Mouse (Mus musculus) erythroblast, adult 5-6 weeks (primary cell): ENCODE measurements around the gene Sh3bgrl2. TPM values are rescaled to one million over a fixed set of nuclear protein-coding genes. Genes with fewer than 3 reads are reported as not detected.

ENCODE experiments used
- ATAC-seq: replicated peaks from 2 replicates; pipeline ENCODE4 v1.8.0; 2016; ENCODE audit warnings: moderate number of reproducible peaks, mild to moderate bottlenecking, moderate TSS enrichment, inconsistent platforms; ENCODE audit not compliant: poor library complexity, low FRiP score, severe bottlenecking
- total RNA-seq, 2 experiments: library from RNA; stranded (forward) in 1 of 2; stranded (reverse) in 1 of 2; fragments of 150-400 nt in 1 of 2; fragments of 200-764, 138-1000 nt in 1 of 2; gene quantifications; 2 replicates each; pipeline versions ENCODE4 v1.2.3 to v1.2.4; 2015 to 2017; ENCODE audit warnings: low replicate concordance in 2 of 2

The Sh3bgrl2 gene
- total RNA-seq, 2 experiments from 2014 or later: 0.17 TPM; not detected in 1

GRCm38 (mm10) chr9:83586316-83587050, 38.4 kb downstream of the Sh3bgrl2 start:
- ATAC-seq: no peak

DNA sequence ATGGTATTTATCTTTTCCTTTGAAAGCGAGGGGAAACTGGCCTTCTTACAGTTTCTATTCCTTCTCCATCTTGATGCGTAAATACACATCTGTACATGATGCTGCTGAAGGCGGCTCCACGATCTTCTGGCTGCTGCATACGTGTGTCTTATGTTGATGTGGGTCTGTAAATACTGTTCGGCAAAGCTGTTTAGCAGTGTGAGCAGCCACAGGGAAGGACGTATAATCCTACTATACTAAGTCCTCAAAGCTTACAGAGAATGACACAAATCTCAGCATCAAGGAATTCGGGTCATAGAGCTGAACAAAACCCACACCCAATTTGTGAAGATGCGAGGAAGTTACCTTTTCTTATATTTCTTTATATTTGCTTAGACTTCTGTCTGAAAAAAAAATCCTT, 39.0 kb downstream of the Sh3bgrl2 start:
- ATAC-seq: no peak

GRCm38 (mm10) chr9:83589063-83589462, 40.9 kb downstream of the Sh3bgrl2 start:
- ATAC-seq: no peak

GRCm38 (mm10) chr9:83589680-83590467, 41.7 kb downstream of the Sh3bgrl2 start:
- no peak for ATAC-seq

GRCm38 (mm10) chr9:83591848-83592456, 43.8 kb downstream of the Sh3bgrl2 start:
- ATAC-seq: no peak

GRCm38 (mm10) chr9:83593811-83594210, 45.7 kb downstream of the Sh3bgrl2 start:
- no peak for ATAC-seq

DNA sequence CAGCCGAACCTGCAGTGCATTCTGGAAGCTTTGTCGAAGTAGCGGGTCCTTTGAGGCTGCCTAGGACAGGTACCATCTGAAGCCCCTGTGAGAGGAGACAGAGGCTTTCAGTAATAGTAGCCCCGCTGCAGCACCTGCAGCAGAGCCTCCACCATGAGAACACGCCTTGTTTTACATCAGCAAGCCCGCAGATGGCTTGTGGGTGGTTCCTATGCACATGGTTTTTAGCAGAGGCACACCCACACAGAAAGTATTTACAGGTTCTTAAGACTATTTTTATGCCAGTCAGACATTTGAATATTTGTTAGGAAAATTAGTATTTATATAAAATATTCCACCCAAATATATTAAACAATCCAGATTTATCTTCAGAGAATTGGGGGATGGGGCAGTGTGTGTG, 48.0 kb downstream of the Sh3bgrl2 start:
- ATAC-seq: no peak

DNA sequence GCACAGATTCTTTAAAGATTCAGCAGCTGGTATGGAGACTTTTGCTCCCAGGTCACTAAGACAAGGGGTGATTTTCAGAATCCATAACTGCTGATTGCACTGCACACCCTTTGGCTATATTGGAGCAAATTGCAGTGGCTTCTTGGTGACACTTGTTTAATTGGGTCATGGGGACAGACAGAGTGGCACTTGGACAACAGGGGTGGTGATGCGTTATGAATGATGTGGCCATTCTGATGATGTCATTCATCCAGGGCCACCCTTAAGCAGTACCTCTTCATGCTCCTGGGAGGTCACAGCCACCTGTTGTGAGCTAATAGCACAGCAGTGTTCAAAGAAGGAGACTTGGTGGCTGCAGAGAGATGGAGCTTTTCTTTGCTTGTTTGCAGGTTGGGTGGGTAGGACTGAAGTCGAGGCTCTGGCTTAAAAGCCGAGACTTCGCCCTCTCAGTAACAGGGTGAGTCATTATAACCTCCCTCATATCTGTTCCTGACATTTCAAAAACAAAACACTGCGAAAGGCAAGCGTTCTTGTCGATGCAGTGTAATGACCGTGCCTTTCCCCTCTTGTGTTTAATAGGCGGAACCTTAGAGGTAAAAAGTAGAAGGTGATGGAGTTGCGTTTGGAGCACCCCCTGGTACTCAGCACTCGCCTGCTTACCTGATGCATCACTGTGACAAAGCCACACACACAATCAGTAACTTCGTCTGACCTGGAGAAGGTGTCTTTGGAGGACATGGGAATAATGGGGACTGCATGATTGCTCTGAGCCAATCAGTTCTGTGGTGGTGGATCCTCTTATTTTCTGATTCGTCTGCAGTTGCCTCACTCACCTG, 48.7 kb downstream of the Sh3bgrl2 start:
- no peak for ATAC-seq

- ATAC-seq: no peak
Observed at GRCm38 (mm10) chr9:83598047-83598446, 49.9 kb downstream of the Sh3bgrl2 start.

DNA sequence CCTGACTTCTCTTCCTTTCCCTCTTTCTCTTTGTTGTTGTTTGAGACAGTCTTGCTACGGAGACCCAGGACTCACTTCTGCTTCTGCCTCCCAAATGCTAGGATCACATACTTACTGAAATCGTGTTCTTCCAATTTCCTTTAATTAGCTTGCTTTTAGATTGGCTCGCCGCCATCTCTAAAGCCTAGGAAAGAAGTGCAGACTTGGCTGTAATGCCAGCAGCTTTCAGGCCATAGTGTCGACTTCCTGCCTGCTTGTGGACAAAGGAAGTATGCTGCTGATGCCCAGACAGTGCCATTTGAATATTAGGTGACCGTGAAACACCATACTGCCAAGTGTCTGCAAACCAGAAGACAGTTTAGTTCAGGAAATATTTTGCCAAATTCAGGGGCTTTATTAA, 51.4 kb downstream of the Sh3bgrl2 start:
- no peak for ATAC-seq

DNA sequence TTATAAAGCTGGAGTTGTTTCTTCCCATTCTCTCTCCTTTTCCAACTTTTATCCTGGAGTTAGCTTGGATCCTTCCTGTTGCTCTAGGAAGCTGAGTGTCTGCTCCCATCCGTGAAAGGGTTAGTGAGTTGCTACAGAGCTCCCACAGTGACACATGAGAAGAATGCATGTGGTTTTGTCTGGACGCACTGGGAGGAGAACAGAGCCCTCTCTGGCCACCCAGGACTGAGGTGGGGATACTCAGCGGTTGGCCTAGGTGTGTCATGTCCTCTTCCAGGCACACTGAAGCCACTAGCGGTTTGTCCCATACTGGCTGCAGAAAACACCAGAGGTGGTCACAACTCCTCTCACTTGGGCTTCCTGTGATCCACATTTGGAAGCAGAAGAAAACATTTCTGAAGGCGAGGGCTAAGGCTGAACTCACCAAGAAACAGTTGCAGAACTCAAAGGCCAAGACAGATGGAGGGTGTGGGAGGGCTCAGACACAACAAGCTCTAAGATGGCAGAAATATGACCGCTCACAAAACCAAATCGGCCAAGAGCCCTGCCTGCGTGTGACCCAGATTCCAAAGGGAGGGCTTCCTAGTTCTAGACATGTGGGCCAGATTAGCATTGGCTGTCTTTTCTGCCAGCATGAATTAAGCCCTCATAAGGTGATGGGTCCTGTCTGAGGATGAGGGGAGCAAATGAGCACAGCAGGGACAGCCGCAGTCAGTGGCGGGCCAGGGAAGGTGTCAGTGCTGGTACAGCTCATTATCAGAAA, 52.3 kb downstream of the Sh3bgrl2 start:
- ATAC-seq: no peak

- no peak for ATAC-seq
Observed at GRCm38 (mm10) chr9:83602176-83602770, 54.1 kb downstream of the Sh3bgrl2 start.

DNA sequence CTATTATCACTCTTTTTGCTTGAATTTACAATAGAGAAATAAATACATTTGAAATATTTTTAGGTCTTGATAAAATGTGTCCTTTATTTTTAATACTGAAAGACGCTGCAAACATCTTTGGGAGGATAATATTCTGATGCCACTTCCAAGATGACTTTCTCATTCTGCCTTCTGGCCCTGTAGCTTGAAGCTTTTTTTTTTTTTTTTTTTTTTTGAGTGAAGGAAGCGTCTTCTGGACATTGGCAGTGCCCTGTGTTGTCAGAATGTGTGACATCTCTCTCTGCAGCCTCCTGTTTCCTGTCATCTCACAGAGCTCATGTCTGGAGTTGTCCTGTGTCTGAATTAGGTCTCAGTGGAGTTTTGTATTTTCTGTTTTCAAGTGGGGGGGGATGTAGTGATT, 55.0 kb downstream of the Sh3bgrl2 start:
- ATAC-seq: no peak

GRCm38 (mm10) chr9:83605886-83606640, 57.9 kb downstream of the Sh3bgrl2 start:
- ATAC-seq: no peak

DNA sequence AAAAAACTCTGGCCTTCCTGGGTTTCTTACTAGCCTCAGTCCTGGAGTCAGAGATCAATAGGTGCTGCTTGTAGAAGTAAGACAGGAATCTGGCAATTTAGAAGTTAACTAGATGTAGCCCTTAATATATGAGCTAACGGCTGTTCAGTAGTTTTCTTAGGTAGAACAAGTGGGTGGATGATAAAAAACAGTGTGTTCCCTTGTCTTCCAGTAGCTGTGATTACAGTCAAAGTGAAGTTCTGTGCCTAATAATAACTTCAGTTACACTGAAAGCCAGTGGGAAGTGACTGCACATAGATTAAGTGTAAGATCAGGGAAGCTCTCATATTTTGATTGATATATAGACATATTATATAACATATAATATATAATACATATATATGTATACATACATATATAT, 60.0 kb downstream of the Sh3bgrl2 start:
- no peak for ATAC-seq

GRCm38 (mm10) chr9:83609422-83610297, 61.5 kb downstream of the Sh3bgrl2 start:
- ATAC-seq: no peak

DNA sequence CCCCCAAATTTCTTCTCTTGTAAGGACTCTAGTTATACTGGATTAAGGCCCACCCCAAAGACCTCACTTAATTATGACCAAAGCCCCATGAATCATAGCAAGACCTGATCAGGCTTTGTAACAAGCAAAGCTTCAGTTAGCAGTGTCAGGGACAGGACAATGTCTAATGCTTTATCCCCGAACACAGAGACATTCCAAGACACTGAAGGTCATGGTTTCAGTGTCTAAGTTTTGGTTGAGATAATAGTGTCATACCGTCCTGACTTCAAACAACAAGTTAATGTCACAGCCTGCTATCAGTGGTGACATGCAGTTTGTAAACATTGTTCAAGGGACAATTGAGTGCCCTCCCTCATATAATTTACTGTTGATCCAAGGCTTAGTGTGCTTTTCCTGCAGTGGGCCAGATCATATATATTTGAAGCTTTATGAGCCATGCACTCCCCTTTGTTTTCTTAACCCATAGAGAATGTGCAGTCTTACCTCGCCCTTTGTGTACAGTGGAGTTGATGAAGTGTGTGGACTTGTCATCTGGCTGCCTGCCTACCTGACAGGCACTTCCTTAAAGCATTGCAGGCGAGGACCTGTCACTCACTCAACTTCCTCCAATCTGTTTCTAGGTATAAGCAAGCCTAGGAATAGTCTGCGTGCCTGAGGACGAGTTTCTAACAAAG, 67.9 kb downstream of the Sh3bgrl2 start:
- no peak for ATAC-seq
